Mouse (Mus musculus): Measurements from ENCODE around the gene Rtl10.

GRCm38 (mm10) chr16:18462598-18462997, 36.1 kb upstream of the Rtl10 start:
- TF ChIP-seq CTCF (IDR thresholded peaks at IDR 0.05; ENCODE audit: borderline replicate concordance, extremely low read depth, insufficient read depth, insufficient read length) (no peak), POLR2A (IDR thresholded peaks at IDR 0.05; ENCODE audit: borderline replicate concordance, extremely low read depth, insufficient read depth, insufficient read length, poor library complexity, severe bottlenecking) (no peak)

All from brain, embryonic 14.5 days (tissue).